Mouse (Mus musculus) cerebellum, adult 8-10 months (tissue): ENCODE data around the gene Mark1.

Experiments
- DNase-seq: peaks from one replicate; pipeline ENCODE4 v3.0.0; 2022

Mark1 gene

DNA sequence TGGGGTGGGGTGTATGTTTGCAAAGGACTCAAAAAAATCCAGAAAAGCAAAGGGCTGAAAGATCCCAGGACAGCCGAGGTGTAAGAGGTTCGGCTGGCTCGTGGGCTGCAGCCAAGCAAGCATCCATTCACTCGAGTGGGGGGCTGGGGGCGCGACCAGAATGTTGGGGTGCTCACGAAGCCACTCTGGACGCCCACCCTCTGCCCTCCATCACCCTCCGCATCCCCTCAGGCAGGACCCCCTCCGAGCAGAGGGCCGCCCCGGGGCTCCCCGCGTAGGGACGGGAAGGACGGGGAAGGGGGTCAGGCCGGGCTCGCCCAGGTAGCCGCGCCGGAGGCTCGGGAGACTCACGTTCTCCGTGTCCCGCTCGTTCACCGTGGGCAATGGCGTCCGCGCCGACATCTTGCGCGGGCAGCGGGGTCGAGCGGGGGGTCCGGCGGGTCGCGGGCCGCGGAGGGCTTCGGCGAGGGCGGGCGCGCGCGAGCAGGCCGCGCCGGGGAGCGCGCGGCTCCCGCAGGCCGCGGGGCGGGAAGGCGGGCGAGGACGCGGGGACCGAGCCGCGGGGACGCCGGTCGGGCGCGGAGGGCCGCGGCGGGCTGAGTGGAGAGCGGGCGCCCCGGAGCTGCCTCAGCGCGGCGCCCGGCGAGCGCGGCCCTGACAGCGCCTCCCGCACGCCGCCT, at the start of gene Mark1:
Mark1 (minus strand) TSS at position 500 of the 680 bp plus-strand sequence.
- peak; percentile 48 for DNase-seq

DNA sequence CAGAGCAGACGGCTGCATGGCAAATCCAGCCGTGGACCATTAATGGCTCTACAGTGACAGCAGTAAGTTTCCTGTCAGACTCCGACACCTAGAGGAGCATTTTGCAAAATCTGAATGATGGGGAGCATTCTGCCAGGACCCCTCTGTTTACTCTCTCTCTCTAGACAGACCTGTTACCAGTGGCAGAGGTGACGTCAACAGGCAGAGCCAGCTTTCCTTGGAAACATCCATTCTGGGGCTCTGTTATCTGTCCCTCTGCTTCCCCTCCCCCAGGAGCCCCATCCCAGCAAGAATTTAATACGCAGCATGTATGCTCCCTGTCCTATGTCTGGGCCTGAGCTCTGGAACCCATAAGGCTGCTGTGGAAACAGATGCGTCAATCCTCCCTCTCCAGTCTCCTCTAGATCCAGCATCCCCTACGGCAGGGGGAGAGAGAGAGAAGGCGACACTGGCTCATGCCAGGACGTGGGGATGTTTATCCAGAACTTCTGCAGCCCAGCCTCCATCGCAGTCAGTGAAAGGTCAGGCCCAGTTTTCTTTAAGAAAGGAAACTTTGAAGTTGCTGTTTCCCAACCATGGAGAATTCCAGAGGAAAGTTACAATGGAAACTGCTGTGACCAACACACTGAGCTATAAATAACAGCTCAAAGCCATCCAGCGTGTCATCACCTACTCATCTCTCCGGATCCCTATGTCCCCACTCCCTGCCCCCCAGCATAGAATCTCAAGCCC, 48.3 kb upstream of the Mark1 start:
- no peak for DNase-seq

DNA sequence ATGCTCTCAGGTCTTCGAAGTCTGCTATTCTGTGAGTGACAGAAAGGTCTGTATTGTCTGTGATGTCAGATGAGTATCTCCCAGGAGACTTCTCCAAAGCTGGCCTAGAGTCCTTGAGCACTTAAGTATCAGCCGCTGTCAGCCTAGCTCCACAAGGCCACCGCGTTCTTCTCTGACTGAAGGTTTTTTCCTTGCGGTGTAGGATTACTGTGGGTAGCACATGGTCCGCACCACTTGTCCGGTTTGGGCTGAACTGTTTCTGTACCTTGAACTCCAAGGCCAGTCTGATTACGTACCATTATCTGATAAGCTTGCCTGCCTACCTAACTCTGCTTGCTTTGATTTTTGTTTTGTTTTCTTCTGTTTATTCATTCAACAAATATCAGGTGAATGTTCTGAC, 47.1 kb upstream of the Mark1 start:
- DNase-seq, result no peak

DNA sequence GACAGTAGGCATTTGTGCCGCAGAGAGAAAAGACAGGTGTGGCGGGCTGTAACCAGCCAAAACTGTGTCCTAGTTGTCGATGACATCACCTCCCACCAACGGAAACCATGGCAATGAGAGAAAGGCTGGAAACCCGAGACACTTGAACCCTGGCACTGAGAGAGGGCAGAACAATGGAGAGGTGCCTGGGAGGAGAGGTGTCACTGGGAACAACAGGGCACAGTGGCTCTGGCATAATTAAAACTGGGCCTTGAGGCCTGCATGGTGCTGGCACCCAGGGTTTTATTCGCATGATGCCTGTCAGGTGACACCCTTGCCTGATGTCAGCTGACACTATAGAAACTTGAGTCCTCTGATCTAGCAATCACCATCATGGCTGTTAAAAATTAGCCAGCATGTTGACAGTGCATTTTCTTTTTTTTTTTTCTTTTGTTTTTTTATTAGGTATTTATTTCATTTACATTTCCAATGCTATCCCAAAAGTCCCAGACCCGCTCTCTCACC, 38.9 kb upstream of the Mark1 start:
- no peak for DNase-seq

- DNase-seq, result no peak
Measured at GRCm38 (mm10) chr1:185030565-185030964, 31.2 kb upstream of the Mark1 start.

- no peak for DNase-seq
Measured at GRCm38 (mm10) chr1:185020429-185021168, 21.2 kb upstream of the Mark1 start.

DNA sequence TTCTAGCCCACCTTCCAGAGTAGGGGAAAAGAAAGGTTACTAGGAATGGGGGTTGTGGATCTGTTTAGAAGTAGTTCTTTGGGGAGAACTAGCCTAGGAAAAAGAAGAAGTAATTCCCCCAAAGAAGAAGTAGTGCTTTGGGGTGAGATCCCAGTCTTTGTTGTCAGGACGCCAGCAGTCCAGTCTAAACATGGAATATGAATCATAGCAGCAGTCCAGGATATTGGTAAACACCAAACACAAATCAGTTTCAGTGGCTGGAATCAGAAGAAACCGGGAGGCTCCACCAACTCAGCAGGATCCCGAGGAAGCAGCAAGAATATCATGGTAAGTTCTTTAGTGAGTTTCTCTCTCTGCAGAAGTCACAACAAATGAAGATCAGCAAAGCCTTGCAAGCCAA, 13.2 kb upstream of the Mark1 start:
- no peak for DNase-seq

DNA sequence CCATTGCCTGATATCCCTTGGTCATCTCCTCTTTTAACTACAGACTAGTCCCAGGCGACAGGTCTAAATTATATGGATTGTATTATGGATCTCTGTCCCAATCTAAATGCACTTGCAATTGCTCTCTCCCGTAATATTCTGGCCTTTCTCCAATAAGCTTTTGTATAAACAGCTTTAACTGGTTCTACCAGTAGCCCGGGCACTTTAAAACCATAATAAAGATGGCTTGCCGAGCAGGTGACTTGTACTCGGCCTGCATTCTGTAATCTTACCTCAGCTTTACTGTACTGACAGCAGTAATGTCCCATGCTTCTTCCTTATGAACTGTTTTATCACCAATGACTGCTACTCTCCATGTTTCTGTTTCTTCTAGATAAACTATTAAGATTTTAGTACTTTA, 7.7 kb upstream of the Mark1 start:
- DNase-seq, result no peak

- DNase-seq, result peak; percentile 60
Measured at GRCm38 (mm10) chr1:184999780-185000599, 620 bp upstream of the Mark1 start.

GRCm38 (mm10) chr1:184998631-184999030, 739 bp downstream of the Mark1 start:
- no peak for DNase-seq

GRCm38 (mm10) chr1:184998161-184998560, 1.2 kb downstream of the Mark1 start:
- DNase-seq, result no peak

DNA sequence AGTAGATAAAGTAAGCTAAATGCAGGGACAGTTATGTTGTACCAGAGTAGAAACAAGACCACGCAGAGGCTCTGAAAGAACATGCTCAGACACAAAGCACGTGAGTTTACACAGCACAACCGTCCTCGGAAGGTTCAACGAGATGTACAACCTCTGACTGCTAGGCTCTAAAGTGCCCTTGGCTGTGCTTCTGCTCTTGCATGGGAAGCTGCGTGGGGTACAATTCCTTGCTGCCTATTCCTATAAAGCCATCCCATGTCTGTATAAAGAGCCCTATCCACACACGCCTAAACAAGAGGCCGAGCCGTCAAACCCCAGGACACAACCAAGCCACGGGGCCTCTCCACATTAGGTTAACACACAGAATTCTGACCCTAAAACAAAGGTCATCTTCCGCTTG, 1.9 kb downstream of the Mark1 start:
- DNase-seq, result no peak

GRCm38 (mm10) chr1:184995335-184995734, 4.0 kb downstream of the Mark1 start:
- DNase-seq, result no peak

DNA sequence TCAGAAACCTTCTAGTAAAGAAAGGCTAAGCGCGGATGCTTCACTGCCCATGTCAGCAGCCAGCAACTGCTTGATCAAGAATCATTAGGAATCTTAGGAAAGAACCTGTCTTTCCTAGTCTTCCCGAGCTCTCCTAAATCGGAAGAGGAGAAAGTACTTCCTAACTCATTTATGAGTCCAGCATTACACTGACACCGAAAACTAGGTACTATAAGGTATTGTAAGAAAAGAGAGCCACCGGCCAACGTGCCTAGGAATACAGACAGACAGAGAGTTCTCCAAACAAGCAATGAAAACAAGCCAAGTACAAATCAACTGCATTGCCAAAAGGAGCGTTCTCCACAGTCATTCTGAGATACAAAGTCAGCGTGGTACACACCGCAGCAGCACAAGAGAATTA, 8.2 kb downstream of the Mark1 start:
- DNase-seq, result no peak

- DNase-seq, result no peak
Measured at GRCm38 (mm10) chr1:184986748-184987147, 12.6 kb downstream of the Mark1 start.

DNA sequence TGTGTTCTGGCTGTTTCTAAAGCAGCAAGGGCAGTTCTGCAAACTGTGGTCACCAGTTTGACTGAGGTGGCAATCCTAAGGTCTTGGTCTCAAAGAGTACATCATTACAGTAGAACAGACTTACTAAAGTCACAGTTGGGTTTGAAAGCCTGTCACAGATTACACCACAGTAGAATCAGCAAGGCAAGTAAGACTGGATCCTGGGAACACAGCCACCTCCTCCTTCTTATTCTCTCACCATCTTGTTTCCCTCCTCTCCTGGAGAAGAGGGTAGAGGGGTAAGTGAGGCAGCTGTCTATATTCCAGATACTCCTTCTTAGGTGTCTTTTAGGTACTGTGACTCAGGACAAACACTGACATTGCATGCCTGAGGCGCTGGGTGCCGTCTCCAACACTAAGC, 14.6 kb downstream of the Mark1 start:
- DNase-seq, result no peak

GRCm38 (mm10) chr1:184983751-184984150, 15.6 kb downstream of the Mark1 start:
- no peak for DNase-seq

- no peak for DNase-seq
Measured at GRCm38 (mm10) chr1:184972214-184972776, 27.1 kb downstream of the Mark1 start.

DNA sequence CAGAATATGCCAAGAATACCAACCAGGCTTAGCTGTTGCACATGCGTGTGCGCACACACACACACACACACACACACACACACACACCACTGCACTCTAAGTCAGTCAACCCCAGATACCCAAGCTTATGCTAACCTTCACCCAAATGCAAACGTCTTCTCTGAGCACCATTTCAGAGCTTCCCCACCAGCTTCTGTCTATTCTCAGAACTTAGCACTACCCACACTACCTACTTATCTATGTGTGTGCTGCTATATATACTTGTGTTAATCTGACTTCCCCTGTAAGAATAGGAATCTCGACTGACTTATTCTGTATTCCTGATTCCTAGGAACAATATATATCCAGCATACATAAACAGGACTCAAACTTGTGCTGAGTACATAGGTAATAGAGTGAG, 30.0 kb downstream of the Mark1 start:
- DNase-seq, result no peak

- DNase-seq, result peak; percentile 33
Measured at GRCm38 (mm10) chr1:184965682-184966360, 33.5 kb downstream of the Mark1 start.

GRCm38 (mm10) chr1:184963121-184963693, 36.2 kb downstream of the Mark1 start:
- DNase-seq, result no peak
